Mouse (Mus musculus): ENCODE data around the gene Rtraf. TPM values are rescaled to one million over a fixed set of nuclear protein-coding genes. Genes with fewer than 3 reads are reported as not detected.

Gene Rtraf
- polyA plus RNA-seq, 1 experiment from 2014 or later, result 138 TPM

- Histone ChIP-seq H3K4me1 (ENCODE audit: control insufficient read depth, insufficient read depth, low read length) (no peaks in the 10 kb centered on the region), H3K9ac (ENCODE audit: low read depth, low read length) (no peak overlapping the region), H3K4me3 (ENCODE audit: low read depth, low read length) (no peak overlapping the region), H3K27ac (ENCODE audit: low read length) (no peak overlapping the region), H3K9me3 (replicated peaks; ENCODE audit: control insufficient read depth, low read length, poor library complexity, severe bottlenecking) (no peaks in the 10 kb centered on the region), H3K4me2 (ENCODE audit: low read length) (no peak overlapping the region), H3K36me3 (ENCODE audit: control insufficient read depth, insufficient read depth, low read length) (no peaks in the 10 kb centered on the region), H3K27me3 (ENCODE audit: control insufficient read depth, insufficient read depth, low read depth, low read length) (no peaks in the 10 kb centered on the region)
- ATAC-seq, result no peak
- WGBS, result 87% methylated on average over 13 of the region's 13 CpGs
Observed at GRCm38 (mm10) chr14:19777945-19778344, 45.7 kb downstream of the Rtraf start.

- no peaks in the 10 kb centered on the region for H3K4me1 ChIP-seq (ENCODE audit: control insufficient read depth, insufficient read depth, low read length)
- no peak for ATAC-seq
- WGBS, result 89% methylated on average over 6 of the region's 6 CpGs
Observed at GRCm38 (mm10) chr14:19777365-19777764, 46.3 kb downstream of the Rtraf start.

GRCm38 (mm10) chr14:19776890-19777289 is 46.7 kb downstream of the Rtraf start:
- ATAC-seq, result no peak
- Histone ChIP-seq H3K9ac (ENCODE audit: low read depth, low read length) (no peak overlapping the region), H3K27ac (ENCODE audit: low read length) (no peak overlapping the region), H3K9me3 (replicated peaks; ENCODE audit: control insufficient read depth, low read length, poor library complexity, severe bottlenecking) (no peaks in the 10 kb centered on the region), H3K4me2 (ENCODE audit: low read length) (no peak overlapping the region), H3K4me1 (ENCODE audit: control insufficient read depth, insufficient read depth, low read length) (no peaks in the 10 kb centered on the region), H3K36me3 (ENCODE audit: control insufficient read depth, insufficient read depth, low read length) (no peaks in the 10 kb centered on the region), H3K27me3 (ENCODE audit: control insufficient read depth, insufficient read depth, low read depth, low read length) (no peaks in the 10 kb centered on the region), H3K4me3 (ENCODE audit: low read depth, low read length) (no peak overlapping the region)
- whole genome bisulfite sequencing, result 46% methylated on average over 6 of the region's 6 CpGs

More at GRCm38 (mm10) chr14:19777365-19777764, 46.3 kb downstream of the Rtraf start:
- Histone ChIP-seq H3K4me2 (ENCODE audit: low read length) (no peak overlapping the region), H3K4me3 (ENCODE audit: low read depth, low read length) (no peak overlapping the region), H3K27ac (ENCODE audit: low read length) (no peak overlapping the region), H3K27me3 (ENCODE audit: control insufficient read depth, insufficient read depth, low read depth, low read length) (no peaks in the 10 kb centered on the region), H3K9ac (ENCODE audit: low read depth, low read length) (no peak overlapping the region), H3K36me3 (ENCODE audit: control insufficient read depth, insufficient read depth, low read length) (no peaks in the 10 kb centered on the region), H3K9me3 (replicated peaks; ENCODE audit: control insufficient read depth, low read length, poor library complexity, severe bottlenecking) (no peaks in the 10 kb centered on the region)

- no peak for ATAC-seq
- Histone ChIP-seq H3K9ac (ENCODE audit: low read depth, low read length) (no peak overlapping the region), H3K27ac (ENCODE audit: low read length) (no peak overlapping the region), H3K4me1 (ENCODE audit: control insufficient read depth, insufficient read depth, low read length) (no peaks in the 10 kb centered on the region), H3K27me3 (ENCODE audit: control insufficient read depth, insufficient read depth, low read depth, low read length) (no peaks in the 10 kb centered on the region), H3K4me2 (ENCODE audit: low read length) (no peak overlapping the region), H3K4me3 (ENCODE audit: low read depth, low read length) (no peak overlapping the region), H3K36me3 (ENCODE audit: control insufficient read depth, insufficient read depth, low read length) (no peaks in the 10 kb centered on the region), H3K9me3 (replicated peaks; ENCODE audit: control insufficient read depth, low read length, poor library complexity, severe bottlenecking) (no peaks in the 10 kb centered on the region)
- WGBS, result 98% methylated on average over 5 of the region's 5 CpGs
Observed at GRCm38 (mm10) chr14:19776179-19776578, 47.4 kb downstream of the Rtraf start.

- Histone ChIP-seq H3K4me2 (ENCODE audit: low read length) (no peak overlapping the region), H3K9me3 (replicated peaks; ENCODE audit: control insufficient read depth, low read length, poor library complexity, severe bottlenecking) (no peaks in the 10 kb centered on the region), H3K4me3 (ENCODE audit: low read depth, low read length) (no peak overlapping the region), H3K4me1 (ENCODE audit: control insufficient read depth, insufficient read depth, low read length) (no peaks in the 10 kb centered on the region), H3K27ac (ENCODE audit: low read length) (no peak overlapping the region), H3K27me3 (ENCODE audit: control insufficient read depth, insufficient read depth, low read depth, low read length) (no peaks in the 10 kb centered on the region), H3K9ac (ENCODE audit: low read depth, low read length) (no peak overlapping the region), H3K36me3 (ENCODE audit: control insufficient read depth, insufficient read depth, low read length) (no peaks in the 10 kb centered on the region)
- WGBS, result 99% methylated on average over 4 of the region's 4 CpGs
- no peak for ATAC-seq
Observed at GRCm38 (mm10) chr14:19775491-19775890, 48.1 kb downstream of the Rtraf start.

GRCm38 (mm10) chr14:19774036-19774628 is 49.5 kb downstream of the Rtraf start:
- H3K4me3 ChIP-seq (ENCODE audit: low read depth, low read length), result no peak overlapping the region
- H3K9ac ChIP-seq (ENCODE audit: low read depth, low read length), result no peak overlapping the region
- H3K36me3 ChIP-seq (ENCODE audit: control insufficient read depth, insufficient read depth, low read length), result no peaks in the 10 kb centered on the region
- ATAC-seq, result no peak
- no peak overlapping the region for H3K4me2 ChIP-seq (ENCODE audit: low read length)
- 88% methylated on average over 13 of the region's 13 CpGs for WGBS
- H3K9me3 ChIP-seq (replicated peaks; ENCODE audit: control insufficient read depth, low read length, poor library complexity, severe bottlenecking), result no peaks in the 10 kb centered on the region
- H3K4me1 ChIP-seq (ENCODE audit: control insufficient read depth, insufficient read depth, low read length), result no peaks in the 10 kb centered on the region
- no peak overlapping the region for H3K27ac ChIP-seq (ENCODE audit: low read length)
- no peaks in the 10 kb centered on the region for H3K27me3 ChIP-seq (ENCODE audit: control insufficient read depth, insufficient read depth, low read depth, low read length)

GRCm38 (mm10) chr14:19771173-19771572 is 52.5 kb downstream of the Rtraf start:
- H3K4me3 ChIP-seq (ENCODE audit: low read depth, low read length), result no peak overlapping the region
- H3K9ac ChIP-seq (ENCODE audit: low read depth, low read length), result no peak overlapping the region
- no peaks in the 10 kb centered on the region for H3K4me1 ChIP-seq (ENCODE audit: control insufficient read depth, insufficient read depth, low read length)
- ATAC-seq, result no peak
- H3K27ac ChIP-seq (ENCODE audit: low read length), result no peak overlapping the region
- no peak overlapping the region for H3K4me2 ChIP-seq (ENCODE audit: low read length)
- H3K36me3 ChIP-seq (ENCODE audit: control insufficient read depth, insufficient read depth, low read length), result no peaks in the 10 kb centered on the region
- H3K27me3 ChIP-seq (ENCODE audit: control insufficient read depth, insufficient read depth, low read depth, low read length), result no peaks in the 10 kb centered on the region
- no peaks in the 10 kb centered on the region for H3K9me3 ChIP-seq (replicated peaks; ENCODE audit: control insufficient read depth, low read length, poor library complexity, severe bottlenecking)
- 80% methylated on average over 7 of the region's 7 CpGs for WGBS

GRCm38 (mm10) chr14:19769441-19770200 is 54.0 kb downstream of the Rtraf start:
- no peaks in the 10 kb centered on the region for H3K4me1 ChIP-seq (ENCODE audit: control insufficient read depth, insufficient read depth, low read length)
- no peak for ATAC-seq
- H3K9ac ChIP-seq (ENCODE audit: low read depth, low read length), result no peak overlapping the region
- 40% methylated on average over 6 of the region's 6 CpGs for WGBS
- H3K36me3 ChIP-seq (ENCODE audit: control insufficient read depth, insufficient read depth, low read length), result no peaks in the 10 kb centered on the region
- H3K27me3 ChIP-seq (ENCODE audit: control insufficient read depth, insufficient read depth, low read depth, low read length), result no peaks in the 10 kb centered on the region
- no peak overlapping the region for H3K4me3 ChIP-seq (ENCODE audit: low read depth, low read length)
- H3K27ac ChIP-seq (ENCODE audit: low read length), result no peak overlapping the region
- no peaks in the 10 kb centered on the region for H3K9me3 ChIP-seq (replicated peaks; ENCODE audit: control insufficient read depth, low read length, poor library complexity, severe bottlenecking)
- no peak overlapping the region for H3K4me2 ChIP-seq (ENCODE audit: low read length)

GRCm38 (mm10) chr14:19768648-19769047 is 55.0 kb downstream of the Rtraf start:
- ATAC-seq, result no peak
- Histone ChIP-seq H3K4me2 (ENCODE audit: low read length) (no peak overlapping the region), H3K27ac (ENCODE audit: low read length) (no peak overlapping the region), H3K36me3 (ENCODE audit: control insufficient read depth, insufficient read depth, low read length) (no peaks in the 10 kb centered on the region), H3K27me3 (ENCODE audit: control insufficient read depth, insufficient read depth, low read depth, low read length) (no peaks in the 10 kb centered on the region), H3K9me3 (replicated peaks; ENCODE audit: control insufficient read depth, low read length, poor library complexity, severe bottlenecking) (no peaks in the 10 kb centered on the region), H3K9ac (ENCODE audit: low read depth, low read length) (no peak overlapping the region), H3K4me1 (ENCODE audit: control insufficient read depth, insufficient read depth, low read length) (no peaks in the 10 kb centered on the region), H3K4me3 (ENCODE audit: low read depth, low read length) (no peak overlapping the region)
- 94% methylated on average over 6 of the region's 6 CpGs for WGBS
